Mouse (Mus musculus) thymus, adult 2 months (tissue): ENCODE measurements around the gene Pdia2.

Experiments used
- CTCF ChIP-seq: fragments of 200-500 bp; IDR thresholded peaks from 2 replicates; pipeline ENCODE4 v1.5.1; 2012; ENCODE audit warnings: mild to moderate bottlenecking, control low read depth, low read length, moderate library complexity, borderline replicate concordance; ENCODE audit not compliant: control insufficient read depth, poor library complexity, insufficient read depth; ENCODE audit errors: extremely low read depth
- POLR2A ChIP-seq: fragments of 200-500 bp; IDR thresholded peaks from 2 replicates; pipeline ENCODE4 v1.6.1; 2012; ENCODE audit warnings: mild to moderate bottlenecking, low read length, control low read depth, moderate library complexity; ENCODE audit not compliant: control insufficient read depth, poor library complexity, insufficient read depth; ENCODE audit errors: extremely low read depth

DNA sequence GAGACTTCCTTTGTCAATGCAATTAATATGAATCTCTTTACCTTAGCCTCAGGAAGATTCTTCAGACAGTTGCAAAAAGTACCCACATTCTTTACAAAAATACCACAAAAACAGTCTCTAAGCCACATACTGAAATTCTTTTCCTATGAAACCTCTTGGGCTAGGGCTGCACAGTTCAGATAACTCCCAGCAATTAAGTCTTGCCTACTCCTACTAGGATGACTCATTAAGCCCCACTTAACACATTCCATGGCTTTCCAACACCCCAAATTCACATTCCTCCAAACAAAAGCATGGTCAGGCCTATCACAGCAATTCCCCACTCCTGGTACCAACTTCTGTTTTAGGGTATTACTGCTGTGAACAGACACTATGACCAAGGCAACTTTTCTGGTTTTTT lies 20.3 kb downstream of the Pdia2 start:
- TF ChIP-seq CTCF = no peak
- no peak for TF ChIP-seq POLR2A
